Comparison of ENCODE assay signal across 8 mouse cellular contexts in the genomic region with DNA sequence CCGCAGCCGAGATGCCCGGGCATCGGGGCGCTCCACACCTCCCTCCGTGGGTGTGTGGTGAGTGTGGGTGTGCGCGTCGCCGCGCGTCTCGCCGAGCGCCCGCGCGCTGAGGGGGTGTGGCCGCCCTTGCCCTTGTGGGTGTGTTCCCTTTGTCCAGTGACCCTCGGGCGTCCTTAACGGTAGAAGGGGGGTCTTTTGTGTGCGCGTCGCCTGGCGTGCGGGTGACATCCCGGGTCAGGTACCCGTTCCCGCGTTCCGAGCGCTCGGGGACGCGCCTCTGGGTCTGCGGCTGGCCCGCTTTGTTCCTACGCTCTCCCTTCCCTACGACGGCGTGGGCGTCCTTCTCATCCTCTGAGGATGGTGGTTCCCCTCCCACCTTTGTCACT. TPM values are rescaled to one million over a fixed set of nuclear protein-coding genes. Genes with fewer than 3 reads are reported as not detected.
DNase-seq lines count a peak whose midpoint lies in the region; ATAC-seq lines count a peak whose summit lies in the region.

No protein-coding gene starts in this region.

- WGBS in embryonic facial prominence, embryonic 10.5 days, result 1% methylated on average over 43 of the region's 43 CpGs
- 0% methylated on average over 42 of the region's 43 CpGs for WGBS in liver, embryonic 16.5 days (ENCODE audit: insufficient replicate concordance)
- under 1% methylated on average over 43 of the region's 43 CpGs for WGBS in neural tube, embryonic 12.5 days

- DNase-seq in 416B (ENCODE audit: low read depth), result peak; percentile 74
- DNase-seq in T-cell, adult 2 months (ENCODE audit: low spot score), result peak; percentile 74
- DNase-seq in embryonic facial prominence, embryonic 10.5 days (ENCODE audit: low spot score), result no peak
- peak; percentile 81 to 83 for DNase-seq in heart, adult 18-20 months
- DNase-seq in kidney, adult 9 months, result peak; percentile 76
- peak; percentile 82 to 88 for DNase-seq in thymus, postnatal 36 days

- H3K36me3 ChIP-seq in embryonic facial prominence, embryonic 10.5 days (replicated peaks), result peaks cover 4% of the 10 kb centered on the region
- H3K36me3 ChIP-seq in liver, embryonic 16.5 days (ENCODE audit: control insufficient read depth, insufficient read depth), result no peaks in the 10 kb centered on the region
- H3K36me3 ChIP-seq in neural tube, embryonic 12.5 days, result peaks cover 2% of the 10 kb centered on the region; the same call in 1 of the 2 replicates

- H3K9ac ChIP-seq in liver, embryonic 16.5 days (ENCODE audit: low read depth, low read length), result peak overlapping the region; percentile 79
- peak overlapping the region; percentile 96 for H3K9ac ChIP-seq in neural tube, embryonic 12.5 days

- H3K9me3 ChIP-seq in embryonic facial prominence, embryonic 10.5 days, result no peaks in the 10 kb centered on the region
- H3K9me3 ChIP-seq in liver, embryonic 16.5 days (replicated peaks; ENCODE audit: control insufficient read depth, low read length), result no peaks in the 10 kb centered on the region
- no peaks in the 10 kb centered on the region for H3K9me3 ChIP-seq in neural tube, embryonic 12.5 days

- peak; percentile 80 for ATAC-seq in liver, embryonic 16.5 days (ENCODE audit: low read depth)
- peak; percentile 79 for ATAC-seq in neural tube, embryonic 12.5 days (ENCODE audit: low FRiP score, low read depth)

- H3K4me3 ChIP-seq in embryonic facial prominence, embryonic 10.5 days, result peak overlapping the region; percentile 94
- H3K4me3 ChIP-seq in liver, embryonic 16.5 days (ENCODE audit: low read depth, low read length), result peak overlapping the region; percentile 84
- peak overlapping the region; percentile 94 for H3K4me3 ChIP-seq in neural tube, embryonic 12.5 days

- peak overlapping the region; percentile 99 for H3K27ac ChIP-seq in embryonic facial prominence, embryonic 10.5 days (replicated peaks)
- H3K27ac ChIP-seq in liver, embryonic 16.5 days (ENCODE audit: low read length), result peak overlapping the region; percentile 85
- peak overlapping the region; percentile 98 for H3K27ac ChIP-seq in neural tube, embryonic 12.5 days

- H3K27me3 ChIP-seq in embryonic facial prominence, embryonic 10.5 days (replicated peaks; ENCODE audit: low read depth, poor library complexity, severe bottlenecking), result no peaks in the 10 kb centered on the region
- H3K27me3 ChIP-seq in liver, embryonic 16.5 days (ENCODE audit: control insufficient read depth, insufficient read depth, low read depth, low read length), result no peaks in the 10 kb centered on the region
- H3K27me3 ChIP-seq in neural tube, embryonic 12.5 days (replicated peaks), result no peaks in the 10 kb centered on the region

- peak overlapping the region; percentile 97 for H3K4me2 ChIP-seq in liver, embryonic 16.5 days (ENCODE audit: low read depth, low read length)
- H3K4me2 ChIP-seq in neural tube, embryonic 12.5 days (replicated peaks), result peak overlapping the region; percentile 69

- H3K4me1 ChIP-seq in embryonic facial prominence, embryonic 10.5 days, result peaks cover 36% of the 10 kb centered on the region
- H3K4me1 ChIP-seq in liver, embryonic 16.5 days (ENCODE audit: control insufficient read depth, low read depth, low read length), result peaks cover 11% of the 10 kb centered on the region
- H3K4me1 ChIP-seq in neural tube, embryonic 12.5 days, result peaks cover 23% of the 10 kb centered on the region

RNA-seq across cellular contexts. Expression of a gene that starts 0.5 kb away (rescaled TPM):
- 300 and 304 TPM in 2 replicates for polyA plus RNA-seq in embryonic facial prominence, embryonic 10.5 days (2016; fragmentation: Nextera tagmentation; extraction: Ambion mirVana)
- total RNA-seq in heart, adult 18-20 months (2021), result 10 to 100 TPM; 83.9 to 89.1 TPM
- polyA plus RNA-seq in liver, embryonic 16.5 days (2015; fragmentation: Nextera tagmentation; extraction: Ambion mirVana), result 21.3 and 25.0 TPM in 2 replicates
- polyA plus RNA-seq in neural tube, embryonic 12.5 days (2016; fragmentation: Nextera tagmentation; extraction: Ambion mirVana), result 549 and 570 TPM in 2 replicates

RNA-seq across cellular contexts. Expression of a gene that starts 0.7 kb away (rescaled TPM):
- 77.9 and 78.3 TPM in 2 replicates for polyA plus RNA-seq in embryonic facial prominence, embryonic 10.5 days (2016; fragmentation: Nextera tagmentation; extraction: Ambion mirVana)
- 100 to 1,000 TPM; 119 to 125 TPM for total RNA-seq in heart, adult 18-20 months (2021)
- 47.5 and 47.6 TPM in 2 replicates for polyA plus RNA-seq in liver, embryonic 16.5 days (2015; fragmentation: Nextera tagmentation; extraction: Ambion mirVana)
- polyA plus RNA-seq in neural tube, embryonic 12.5 days (2016; fragmentation: Nextera tagmentation; extraction: Ambion mirVana), result 107 and 118 TPM in 2 replicates

RNA-seq across cellular contexts. Expression of a gene that starts 42.7 kb away (rescaled TPM):
- 5.1 and 6.2 TPM in 2 replicates for polyA plus RNA-seq in embryonic facial prominence, embryonic 10.5 days (2016; fragmentation: Nextera tagmentation; extraction: Ambion mirVana)
- 1 to 10 TPM; 3.7 to 4.0 TPM for total RNA-seq in heart, adult 18-20 months (2021)
- 1.7 and 1.9 TPM in 2 replicates for polyA plus RNA-seq in liver, embryonic 16.5 days (2015; fragmentation: Nextera tagmentation; extraction: Ambion mirVana)
- polyA plus RNA-seq in neural tube, embryonic 12.5 days (2016; fragmentation: Nextera tagmentation; extraction: Ambion mirVana), result 3.5 and 4.1 TPM in 2 replicates

RNA-seq across cellular contexts. Expression of a gene that starts 57.5 kb away (rescaled TPM):
- polyA plus RNA-seq in embryonic facial prominence, embryonic 10.5 days (2016; fragmentation: Nextera tagmentation; extraction: Ambion mirVana), result 12.2 and 13.1 TPM in 2 replicates
- 1 to 10 TPM; 7.3 to 9.1 TPM for total RNA-seq in heart, adult 18-20 months (2021)
- 2.2 and 2.3 TPM in 2 replicates for polyA plus RNA-seq in liver, embryonic 16.5 days (2015; fragmentation: Nextera tagmentation; extraction: Ambion mirVana)
- 10.3 TPM in 2 replicates for polyA plus RNA-seq in neural tube, embryonic 12.5 days (2016; fragmentation: Nextera tagmentation; extraction: Ambion mirVana)

Comparison
In these comparisons a context has a peak if more than half of its experiments do, and no peak if none do; other contexts are left out.
1. RNA of a gene that starts 0.5 kb away (polyA plus RNA-seq): 549 to 570 TPM in neural tube, embryonic 12.5 days and 300 to 304 TPM in embryonic facial prominence, embryonic 10.5 days; 21.3 to 25.0 TPM in liver, embryonic 16.5 days; every median in the first group is over 10 times any median in the second.
2. Peak in every context shown above with its lines, with median percentiles within 50 percentile points of each other: H3K27ac ChIP-seq and H3K4me3 ChIP-seq.